Mouse (Mus musculus): ENCODE measurements around the gene Nrxn1.

DNA sequence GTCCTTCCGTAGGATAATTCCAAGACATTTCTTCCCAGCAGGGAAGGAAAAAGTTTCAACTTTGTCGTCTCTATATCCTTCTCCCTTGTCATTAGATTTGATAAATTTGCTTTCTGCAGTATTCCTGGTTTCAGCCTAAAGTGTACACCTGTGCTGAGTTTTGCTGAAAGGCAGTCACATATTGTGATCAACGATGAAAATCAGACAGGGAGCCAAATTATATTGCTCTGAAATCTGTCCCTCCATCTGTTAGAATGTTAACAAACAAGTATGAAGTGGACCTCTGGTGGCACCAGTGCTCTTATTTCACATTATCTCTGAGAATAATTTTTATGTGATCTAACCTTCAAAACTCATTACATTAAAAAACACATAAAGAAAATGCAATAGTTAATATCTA is 465.5 kb downstream of the Nrxn1 start:
- TF ChIP-seq CTCF (IDR thresholded peaks at IDR 0.05; ENCODE audit: low read depth) (no peak), EP300 (optimal IDR thresholded peaks at IDR 0.05) (no peak)
